Mouse (Mus musculus) spleen, postnatal 36 days (tissue): ENCODE data around the gene Il27ra.
"Not testable (repeated sequence)": the region's sequence is repeated elsewhere in the genome, so short reads cannot be mapped to it uniquely, and the experiment has no call there.

ENCODE experiments used
- DNase-seq, 2 experiments: peaks; one replicate each; pipeline ENCODE4 v3.0.0; 2022; ENCODE audit warnings: low spot score in 2 of 2, mixed read lengths in 1 of 2

The Il27ra gene

DNA sequence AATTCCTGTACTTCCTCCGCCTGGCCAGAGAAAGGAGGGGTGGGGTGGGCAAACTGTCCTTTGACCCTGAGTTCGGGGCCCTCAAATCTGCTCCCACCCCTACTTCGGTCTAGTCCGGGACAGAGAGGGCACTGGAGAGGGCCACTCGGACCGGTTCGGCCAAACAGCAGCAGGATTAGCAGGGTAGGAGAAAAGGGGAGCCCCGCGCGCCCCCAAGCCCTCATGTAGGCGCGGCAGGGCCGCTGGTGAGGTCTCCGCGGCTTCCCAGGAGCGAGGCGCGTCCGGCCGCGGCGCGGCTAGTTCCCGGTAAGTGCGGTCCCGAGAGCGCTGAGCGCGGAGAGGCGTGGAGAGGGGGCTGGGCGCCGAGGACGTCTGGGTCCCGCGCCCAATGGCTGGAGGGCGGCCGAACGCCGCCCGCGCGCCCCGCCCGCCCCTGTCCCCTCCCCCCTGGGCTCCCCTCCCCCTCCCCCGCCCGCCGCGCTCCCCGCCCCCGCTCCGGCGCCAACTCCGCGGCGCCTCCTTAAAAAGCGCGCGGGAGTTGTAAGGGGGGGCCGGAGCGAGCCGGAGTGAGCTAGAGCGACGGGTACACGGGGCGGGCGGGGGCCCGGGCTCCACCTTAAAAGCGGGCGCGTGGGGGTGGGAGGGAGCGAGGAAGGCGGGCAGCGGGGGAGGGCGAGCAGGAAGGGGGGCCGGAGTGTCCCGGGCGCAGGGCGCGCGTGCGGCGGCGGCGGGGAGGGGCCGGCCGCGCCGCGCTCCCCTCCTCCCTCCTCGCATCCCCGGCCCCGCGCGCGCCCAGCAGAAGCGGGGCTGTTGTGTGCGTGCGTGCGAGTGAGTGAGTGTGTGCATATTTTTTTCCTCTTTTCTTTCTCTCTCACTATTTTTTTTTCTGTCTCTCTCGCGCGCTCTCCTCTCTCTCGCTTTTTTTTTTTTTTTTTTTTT, 45.6 kb downstream of the Il27ra start:
- DNase-seq, result peak; percentile 86

DNA sequence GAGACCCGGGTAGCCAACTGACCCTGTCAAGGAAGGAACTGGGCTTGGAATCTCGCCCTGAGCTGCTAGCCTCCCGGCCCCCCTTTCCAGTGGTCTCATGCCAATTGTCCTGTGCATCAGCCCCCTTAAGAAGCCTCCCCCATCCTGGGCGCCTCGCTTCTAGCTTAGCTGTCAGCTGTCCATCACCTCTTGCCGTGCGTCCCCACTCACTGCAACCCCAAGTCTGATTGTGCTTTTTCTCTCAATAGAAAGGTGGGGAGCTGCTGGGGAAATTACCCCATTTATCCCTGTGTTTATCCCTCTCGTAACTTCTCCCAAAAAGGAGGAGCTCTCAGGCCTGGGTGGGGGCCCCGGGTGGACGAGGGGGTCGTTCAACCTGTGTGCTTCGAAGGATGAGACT, 46.4 kb downstream of the Il27ra start:
- DNase-seq, result no peak

- no peak for DNase-seq
Observed at GRCm38 (mm10) chr8:83994030-83994429, 48.4 kb downstream of the Il27ra start.

DNA sequence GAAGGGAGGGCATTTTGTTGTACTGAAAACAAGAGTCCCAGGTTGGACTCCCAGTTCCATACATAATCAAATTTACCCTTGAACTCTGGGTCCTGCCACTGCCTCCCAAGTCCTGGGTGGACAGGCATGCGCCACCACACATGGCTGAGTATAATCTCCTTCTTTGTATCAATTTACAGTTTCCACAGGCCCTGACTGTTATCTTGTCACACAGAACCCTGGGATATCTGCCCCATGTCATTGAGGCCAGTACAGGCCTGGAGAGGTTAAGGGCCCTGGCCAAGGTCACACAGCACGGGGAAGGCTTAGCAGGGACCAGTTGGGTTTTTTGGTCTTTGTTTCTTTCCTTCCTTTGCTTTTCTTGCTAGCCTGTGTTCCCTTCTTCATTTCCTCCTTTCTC, 49.9 kb downstream of the Il27ra start:
- DNase-seq, result no peak

DNA sequence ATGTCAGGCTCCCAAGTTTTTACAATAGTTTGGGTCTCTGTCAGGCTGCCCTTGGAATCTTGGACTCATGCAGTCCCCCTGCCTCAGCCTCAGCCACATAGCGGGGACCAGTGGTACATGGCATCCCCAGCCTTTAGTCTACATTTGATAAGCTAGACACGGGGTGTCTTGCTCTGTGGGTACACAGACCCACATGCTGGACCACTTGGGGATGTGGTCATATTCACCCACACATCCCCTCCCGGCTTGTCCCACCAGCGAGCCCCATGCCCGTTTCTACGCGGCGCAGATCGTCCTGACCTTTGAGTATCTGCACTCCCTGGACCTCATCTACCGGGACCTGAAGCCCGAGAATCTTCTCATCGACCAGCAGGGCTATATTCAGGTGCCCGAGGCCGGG, 52.2 kb downstream of the Il27ra start:
- DNase-seq, result no peak

- no peak for DNase-seq
Observed at GRCm38 (mm10) chr8:83989243-83989642, 53.1 kb downstream of the Il27ra start.

GRCm38 (mm10) chr8:83983222-83983621, 59.2 kb downstream of the Il27ra start:
- not testable (repeated sequence) for DNase-seq

GRCm38 (mm10) chr8:83982449-83982848, 59.9 kb downstream of the Il27ra start:
- DNase-seq, result no peak

- DNase-seq, result no peak
Observed at GRCm38 (mm10) chr8:83981533-83981932, 60.9 kb downstream of the Il27ra start.

GRCm38 (mm10) chr8:83980845-83981244, 61.5 kb downstream of the Il27ra start:
- DNase-seq, result no peak
